Mouse (Mus musculus) megakaryocyte, embryonic 14.5 days (primary cell): ENCODE data around the gene Fam221b.

Source experiments
- FLI1 ChIP-seq: IDR thresholded peaks from 2 replicates; pipeline ENCODE4 v1.6.1; 2012; ENCODE audit warnings: low read length, inconsistent platforms, mixed read lengths
- GATA1 ChIP-seq: IDR thresholded peaks from 3 replicates; pipeline ENCODE4 v1.6.1; 2012; ENCODE audit warnings: mixed read lengths, low read length, inconsistent platforms, borderline replicate concordance

DNA sequence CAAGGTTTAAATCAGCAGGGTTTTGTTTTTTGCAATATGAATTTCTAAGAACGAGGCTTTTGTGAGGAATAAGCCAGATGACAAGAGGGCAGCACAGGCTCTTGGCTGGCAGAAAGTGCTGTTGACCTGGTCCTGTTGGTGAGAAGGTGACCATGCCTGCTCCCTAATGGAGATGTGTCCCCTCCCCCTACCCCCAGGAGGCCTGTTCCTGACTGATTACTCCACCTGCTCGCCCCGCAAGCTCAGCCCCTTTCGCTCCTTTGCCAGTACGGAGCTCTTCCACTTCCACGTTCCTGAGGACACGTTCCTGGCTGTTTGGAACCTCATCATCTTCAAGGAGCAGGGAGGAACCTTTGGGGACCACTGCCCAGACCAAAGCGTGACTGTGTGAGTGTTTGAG, 4.8 kb upstream of the Fam221b start:
- TF ChIP-seq FLI1 (no peak), GATA1 (no peak)
